Mouse (Mus musculus) spleen, postnatal 10 days (tissue): Measurements from ENCODE around the gene Rpl14.

Experiments
- DNase-seq, 2 experiments: peaks; one replicate each; pipeline ENCODE4 v3.0.0; 2021 to 2022; ENCODE audit warnings: low spot score in 2 of 2

The Rpl14 gene

DNA sequence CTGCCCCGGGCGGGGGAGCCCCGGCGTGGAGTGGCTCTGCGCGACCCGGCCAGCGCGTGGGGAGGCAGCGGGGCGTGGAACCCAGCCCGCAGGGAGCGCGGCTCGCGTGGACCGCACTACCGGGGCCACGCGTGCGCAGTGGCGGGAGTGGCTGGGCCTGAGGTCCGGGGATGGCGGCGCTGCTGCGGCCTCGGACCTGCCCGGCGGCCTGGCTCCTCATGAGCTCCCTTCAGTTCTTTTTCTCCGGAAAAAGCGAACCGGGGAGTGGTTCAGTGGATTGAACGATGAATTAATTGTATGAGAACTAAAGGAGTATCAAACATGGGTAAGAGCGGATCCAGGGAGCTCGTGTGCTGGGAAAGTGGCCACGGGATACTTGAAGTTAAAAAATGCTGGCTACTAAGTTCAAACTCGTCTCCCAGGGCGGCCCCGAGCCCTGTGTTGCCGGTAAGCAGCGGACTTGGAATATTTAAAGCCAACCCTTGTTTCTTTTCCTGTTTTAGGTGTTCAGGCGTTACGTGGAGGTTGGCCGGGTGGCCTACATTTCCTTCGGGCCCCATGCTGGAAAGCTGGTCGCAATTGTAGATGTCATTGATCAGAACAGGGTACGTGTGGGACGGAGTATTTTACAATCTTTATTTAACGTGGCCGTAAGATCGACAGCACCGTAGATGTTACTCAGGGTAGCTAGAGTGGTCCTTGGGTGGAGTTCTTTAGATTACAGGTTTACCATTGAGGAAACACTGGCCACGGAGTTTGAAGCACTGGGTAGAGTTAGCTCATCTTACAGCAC is 545 bp downstream of the Rpl14 start:
- DNase-seq = no peak

DNA sequence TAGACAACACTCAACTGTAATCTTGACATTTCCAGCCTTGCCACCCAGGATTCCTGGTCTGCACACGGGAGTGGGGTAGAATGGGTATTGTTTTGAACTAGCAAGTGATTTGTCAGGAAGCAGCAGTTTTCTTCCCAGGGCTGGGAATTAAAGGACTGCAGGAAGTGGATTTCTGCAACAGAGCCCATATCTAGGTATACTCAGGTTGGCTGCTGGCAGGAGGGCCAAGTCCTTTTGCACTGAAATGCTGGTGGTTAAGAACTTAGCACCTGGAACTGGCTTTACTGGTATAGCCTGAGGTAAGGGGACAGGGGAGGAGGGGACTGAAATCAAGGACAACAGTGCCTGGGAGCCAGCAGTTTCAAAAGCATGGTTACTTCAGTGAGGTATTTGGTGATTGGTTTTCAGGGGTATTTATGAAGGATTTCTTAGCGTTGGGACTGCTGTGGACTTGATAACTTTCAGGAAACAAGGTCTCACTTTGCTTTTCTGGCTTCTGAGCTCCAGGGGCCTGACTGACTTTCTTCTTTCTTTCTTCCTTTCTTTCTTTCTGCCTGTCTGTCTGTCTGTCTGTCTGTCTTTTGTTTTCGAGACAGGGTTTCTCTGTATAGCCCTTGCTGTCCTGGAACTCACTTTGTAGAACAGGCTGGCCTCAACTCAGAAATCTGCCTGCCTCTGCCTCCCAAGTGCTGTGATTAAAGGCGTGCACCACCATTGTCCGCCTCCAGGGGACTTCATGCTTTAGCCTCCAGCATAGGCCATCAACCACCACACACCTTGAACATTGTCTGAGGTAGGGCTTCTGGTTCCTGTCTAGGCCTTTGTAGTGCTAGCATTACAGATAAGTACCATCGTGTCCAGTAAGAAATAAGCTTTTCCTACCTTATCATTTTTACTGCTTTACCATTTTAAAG is 4.8 kb downstream of the Rpl14 start:
- DNase-seq = no peak

DNA sequence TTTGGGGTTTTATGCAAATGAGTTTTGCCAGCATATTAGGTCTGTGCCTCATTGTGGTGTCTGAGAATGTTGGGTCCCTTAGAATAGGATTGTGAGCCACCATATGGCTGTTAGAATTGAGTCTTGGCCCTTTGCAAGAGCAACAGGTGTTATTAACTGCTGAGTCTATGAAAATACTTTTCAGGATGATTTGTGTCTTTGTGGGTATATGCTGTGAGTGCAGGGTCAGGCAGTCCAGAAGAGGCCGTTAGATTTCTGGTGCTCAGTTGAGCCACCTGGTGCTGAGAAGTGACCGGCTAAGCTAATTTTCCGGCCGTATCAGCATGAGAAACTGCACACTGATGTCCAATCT is 5.4 kb downstream of the Rpl14 start:
- no peak for DNase-seq

DNA sequence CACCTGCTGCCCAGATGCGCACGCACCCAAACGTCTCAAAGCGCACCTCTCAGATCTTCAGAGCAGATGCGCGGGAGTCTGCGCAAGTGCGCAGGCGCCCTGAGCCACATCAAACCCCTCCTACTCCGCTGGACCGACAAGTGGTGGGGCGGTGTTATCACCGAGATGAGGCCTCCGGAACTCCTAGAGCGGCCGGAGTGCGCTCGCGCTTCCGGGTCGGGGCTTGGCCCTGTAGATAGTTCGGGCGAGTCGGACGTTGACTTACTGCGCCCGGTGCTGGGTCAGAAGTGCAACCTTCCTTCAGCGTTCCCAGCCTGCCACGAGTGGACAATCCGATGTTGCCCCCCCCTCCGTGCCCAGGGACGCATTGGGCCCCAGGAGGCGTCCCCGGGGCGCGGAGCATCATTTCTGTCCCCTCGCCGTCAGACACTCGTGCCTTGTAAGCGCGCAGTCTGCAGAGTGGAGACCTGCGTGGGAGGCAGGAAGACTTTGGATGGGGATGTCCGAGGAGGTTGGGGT is 5.9 kb downstream of the Rpl14 start:
- peak; percentile 70 to 91 for DNase-seq

DNA sequence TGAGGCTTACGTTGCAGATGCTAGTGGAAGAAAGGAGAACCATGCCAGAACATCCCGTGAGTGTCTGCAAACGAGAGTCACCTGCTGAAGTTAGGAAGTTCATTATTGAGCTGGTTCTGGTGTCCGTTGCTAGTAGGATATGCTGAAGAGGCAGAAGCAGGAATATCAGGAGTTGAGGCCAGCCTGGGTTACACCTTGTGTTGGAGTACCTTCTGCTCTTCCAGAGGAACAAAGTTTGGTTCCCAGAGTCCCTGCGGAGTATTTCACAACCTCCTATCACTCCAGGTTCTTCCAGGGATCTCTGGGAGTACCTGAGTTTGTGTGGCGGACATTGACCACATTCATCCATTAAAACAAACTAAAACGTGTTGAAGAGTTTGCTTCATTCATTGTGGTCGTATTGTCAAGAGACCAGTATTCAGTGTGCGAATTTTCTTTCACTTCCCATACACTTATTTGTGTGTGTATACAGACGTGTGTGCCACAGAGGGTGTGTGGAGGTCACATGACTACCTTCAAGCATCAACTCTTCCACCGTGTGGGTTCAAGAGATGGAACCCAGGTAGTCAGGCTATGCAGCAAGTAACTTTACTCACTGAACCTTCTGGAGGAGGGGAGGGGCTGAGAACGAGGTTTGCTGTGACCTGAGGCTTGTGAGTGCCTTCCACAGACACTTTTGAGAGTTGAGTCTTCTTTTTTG is 6.6 kb downstream of the Rpl14 start:
- no peak for DNase-seq

DNA sequence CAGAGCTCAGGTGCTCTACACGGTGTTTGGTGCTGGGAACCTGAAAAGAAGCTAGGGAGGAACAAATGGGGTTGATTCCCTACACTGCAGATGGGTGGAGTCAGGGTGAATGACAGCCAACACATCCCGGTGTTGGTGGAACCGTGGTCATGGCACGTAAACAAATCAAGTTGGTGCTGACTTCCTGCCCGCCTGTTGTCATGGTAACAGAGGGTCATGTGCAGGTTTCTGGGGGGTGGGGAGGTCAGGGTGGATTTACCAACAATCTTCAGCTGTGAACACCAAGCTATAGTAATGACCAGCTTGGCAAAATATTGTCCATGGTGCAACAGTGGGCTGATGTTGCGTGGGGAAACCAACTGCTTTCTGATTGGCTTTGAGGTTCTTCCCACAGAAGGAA is 7.5 kb downstream of the Rpl14 start:
- DNase-seq = no peak

DNA sequence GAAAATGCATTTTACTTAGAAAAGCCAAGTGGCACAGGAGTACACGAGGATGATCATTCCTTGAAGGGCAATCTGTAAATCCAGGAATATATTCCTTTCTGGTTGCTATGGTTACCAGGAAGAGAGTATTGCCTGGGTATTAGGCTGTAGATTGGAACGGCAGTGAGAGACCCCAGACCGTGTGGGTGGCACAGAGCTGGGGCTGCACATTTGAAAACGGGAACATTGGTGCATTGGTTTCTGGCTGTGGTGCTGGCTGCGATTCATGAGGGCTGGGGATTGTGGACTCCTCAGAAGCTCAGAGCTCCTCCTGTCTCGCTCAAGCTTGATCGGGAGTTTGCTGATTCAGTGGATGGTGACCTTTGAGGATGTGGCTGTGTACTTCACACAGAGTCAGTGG is 8.6 kb downstream of the Rpl14 start:
- DNase-seq = no peak

DNA sequence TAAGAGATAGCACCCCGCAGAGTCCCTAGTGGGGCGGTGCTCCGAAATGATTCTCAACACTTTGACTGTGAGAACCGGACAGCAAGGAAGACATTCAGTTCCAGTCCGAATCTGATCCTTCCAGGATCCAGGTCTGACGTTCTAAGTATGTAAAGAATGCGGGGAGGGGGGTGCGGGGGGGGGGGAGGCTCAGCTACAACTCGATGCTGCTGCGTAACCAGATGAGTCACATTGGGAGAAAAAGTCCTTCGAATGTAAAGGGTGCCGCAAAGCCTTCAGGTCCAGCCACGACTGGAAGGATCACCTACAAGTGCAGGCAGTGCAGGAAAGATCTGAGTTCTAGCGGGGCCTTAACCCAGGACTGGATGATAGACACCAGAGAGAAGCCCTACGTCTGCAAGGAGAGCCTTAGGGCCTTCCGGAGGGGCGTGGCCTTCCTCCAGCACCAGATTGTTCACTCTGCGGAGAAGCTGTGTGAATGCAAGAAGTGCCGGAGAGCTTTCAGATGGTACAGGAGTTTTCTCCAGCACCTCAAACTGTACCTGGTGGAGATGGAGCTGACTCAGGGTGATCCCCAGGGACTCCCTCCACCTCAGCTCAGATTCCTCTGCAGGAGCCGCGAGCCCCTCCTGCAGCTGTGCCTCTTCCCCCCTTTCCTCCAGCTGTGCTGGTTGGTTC is 10.8 kb downstream of the Rpl14 start:
- peak in 1 of 2 experiments; percentile 72 for DNase-seq

DNA sequence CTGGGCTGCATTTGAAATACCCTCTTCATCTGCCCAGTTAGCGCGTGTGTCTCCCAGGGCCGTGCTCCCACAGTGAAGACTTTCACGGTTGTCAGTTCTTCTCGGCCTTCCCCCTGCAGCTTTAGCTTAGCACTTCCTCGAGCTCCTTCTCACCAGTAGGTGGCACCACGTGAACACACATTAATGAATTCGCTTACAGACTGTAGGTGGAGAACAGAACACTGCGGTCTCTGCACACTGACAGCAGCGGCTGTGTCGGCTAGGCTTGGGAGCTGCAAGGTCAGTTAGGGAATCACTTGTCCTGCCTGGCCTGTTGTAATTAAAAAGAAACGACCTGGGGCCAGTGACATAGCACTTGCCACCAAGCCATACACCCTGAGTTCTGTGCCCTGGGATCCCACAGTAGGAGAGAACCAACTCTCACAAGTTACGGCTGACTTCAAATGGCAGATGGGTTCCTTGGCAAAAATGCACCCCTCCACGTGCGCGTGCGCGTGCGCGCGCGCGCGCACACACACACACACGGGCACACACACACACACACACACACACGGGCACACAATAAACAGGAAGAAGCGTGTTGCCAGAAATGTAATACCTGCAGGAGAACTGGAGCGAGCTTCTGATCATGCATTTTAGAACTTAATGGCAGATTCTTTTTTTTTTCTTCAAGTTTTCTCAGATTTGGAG is 11.5 kb downstream of the Rpl14 start:
- peak; percentile 73 to 90 for DNase-seq

DNA sequence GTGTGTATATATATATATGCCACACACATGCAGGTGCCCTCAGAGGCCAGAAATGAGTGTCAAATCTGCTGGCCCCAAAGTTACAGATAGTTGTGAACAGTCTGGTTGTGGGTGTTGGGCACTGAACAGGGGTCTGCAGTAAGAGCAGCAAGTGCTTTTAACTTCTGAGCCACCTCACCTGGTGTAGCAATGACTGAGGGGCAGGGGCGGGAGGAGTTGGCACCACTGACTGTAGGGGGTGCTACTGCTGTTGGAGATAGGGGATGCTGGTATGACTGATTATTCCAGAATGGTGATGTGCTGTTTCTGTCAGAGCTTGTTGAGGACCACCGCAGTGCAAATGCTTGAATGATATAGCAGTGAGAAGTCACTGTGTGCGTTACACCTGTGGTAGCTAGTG is 12.1 kb downstream of the Rpl14 start:
- no peak for DNase-seq

DNA sequence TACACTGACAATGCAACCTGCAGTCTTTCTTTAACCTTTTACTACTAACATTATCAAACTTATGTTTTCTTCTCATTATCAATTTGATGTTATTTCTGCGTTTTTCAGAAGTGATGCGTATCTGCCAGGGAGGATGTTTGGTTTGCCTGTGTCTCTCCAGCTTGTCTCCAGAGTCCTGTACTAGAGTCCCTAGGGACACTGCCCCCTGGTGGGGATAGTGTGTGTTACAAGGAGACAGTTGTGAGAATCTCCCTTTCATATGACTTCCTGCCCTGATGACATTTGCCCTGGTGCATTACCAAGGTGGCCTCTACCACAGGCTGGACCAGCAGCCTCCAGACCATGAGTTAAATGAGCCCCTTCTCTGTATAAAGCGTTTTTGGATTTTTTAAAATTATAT is 15.3 kb downstream of the Rpl14 start:
- DNase-seq = peak; percentile 69 to 87

DNA sequence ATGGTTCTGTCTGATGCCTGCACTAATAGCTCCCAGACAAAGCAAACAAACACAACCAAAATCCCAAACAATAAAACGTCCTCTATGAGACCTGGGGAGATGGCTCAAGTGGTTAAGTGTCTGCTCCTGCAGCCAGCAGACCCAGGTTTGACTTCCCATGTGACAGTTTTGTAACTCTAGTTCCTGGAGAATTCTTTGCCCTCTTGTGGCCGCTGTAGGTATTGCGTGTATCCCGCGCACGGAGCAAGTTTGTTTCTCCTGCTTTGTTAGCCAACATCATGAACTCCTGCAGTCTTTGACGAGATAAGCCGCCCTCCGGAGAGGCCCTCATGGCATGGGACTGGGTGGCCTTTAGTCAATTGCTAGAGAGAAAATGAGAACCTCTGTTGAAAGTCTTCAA is 20.2 kb downstream of the Rpl14 start:
- peak; percentile 69 to 83 for DNase-seq

DNA sequence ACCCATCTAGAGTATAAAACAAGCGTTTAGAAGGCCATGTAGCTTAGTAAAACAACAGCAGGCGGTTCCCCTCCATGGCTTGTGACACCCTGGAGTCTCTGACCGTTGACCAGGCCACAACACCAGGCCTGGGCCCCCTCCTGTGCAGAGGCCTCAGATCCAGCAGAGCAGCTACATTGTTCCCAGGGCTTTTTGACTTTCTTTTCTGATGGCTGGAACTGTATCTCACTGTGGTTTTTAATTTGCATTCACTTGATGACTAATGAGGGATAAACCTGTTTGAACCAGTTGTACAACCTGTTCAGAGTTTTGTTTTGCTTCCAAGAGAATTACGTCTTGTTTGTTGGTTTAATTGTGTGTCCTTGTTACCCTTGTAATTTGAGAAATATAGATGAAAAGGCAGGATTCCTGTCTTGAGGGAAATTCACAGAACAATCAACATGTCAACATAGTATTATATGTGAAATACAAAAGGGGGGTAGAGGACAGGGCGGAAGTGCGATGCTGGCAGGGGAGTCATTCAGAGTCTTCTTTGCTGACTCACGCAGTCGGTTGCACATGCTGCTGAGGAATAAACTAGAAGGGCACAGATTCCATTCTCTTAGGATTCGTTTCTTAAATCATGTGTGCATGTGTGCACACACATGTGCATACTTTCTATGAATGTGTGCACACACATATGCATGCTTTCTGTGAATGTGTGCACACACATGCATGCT is 22.3 kb downstream of the Rpl14 start:
- no peak for DNase-seq

DNA sequence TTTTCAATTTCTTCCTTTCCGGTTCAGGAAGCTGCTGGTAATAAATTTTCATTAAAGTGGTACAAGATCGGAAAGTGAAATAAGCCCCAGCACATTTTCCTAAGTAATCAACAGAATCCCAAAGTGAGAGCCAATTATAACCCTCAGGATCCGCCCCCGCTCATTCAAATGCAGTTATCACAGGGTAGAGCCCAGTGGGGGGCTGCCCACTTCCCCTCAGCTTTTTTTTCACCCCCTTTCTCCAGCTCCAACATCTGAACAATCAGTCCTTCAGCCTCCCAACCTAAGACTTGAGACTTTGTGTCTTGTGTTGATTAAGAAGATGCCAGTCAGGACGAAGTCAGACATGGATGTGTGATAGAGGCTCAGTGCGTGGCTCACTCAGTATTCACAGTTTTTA is 23.6 kb downstream of the Rpl14 start:
- no peak for DNase-seq

DNA sequence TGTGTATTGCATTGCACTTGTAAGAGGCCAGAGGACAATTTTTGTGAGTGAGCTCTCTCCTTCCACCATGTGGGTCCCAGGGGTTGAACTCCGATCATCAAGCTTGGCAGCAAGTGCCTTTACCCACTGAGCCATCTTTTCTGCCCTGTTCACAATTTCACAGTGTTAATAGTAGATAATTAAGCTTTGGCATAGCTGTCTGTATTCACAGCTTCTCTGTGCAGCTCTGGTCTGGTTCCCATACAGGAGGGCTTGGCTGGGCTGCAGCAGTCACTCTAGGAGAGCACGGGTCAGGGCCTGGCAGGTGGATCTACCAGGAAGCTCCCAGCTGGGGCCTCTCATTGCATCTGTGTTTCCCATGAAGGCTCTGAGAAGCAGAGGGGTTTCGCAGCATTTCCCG is 24.1 kb downstream of the Rpl14 start:
- no peak for DNase-seq

DNA sequence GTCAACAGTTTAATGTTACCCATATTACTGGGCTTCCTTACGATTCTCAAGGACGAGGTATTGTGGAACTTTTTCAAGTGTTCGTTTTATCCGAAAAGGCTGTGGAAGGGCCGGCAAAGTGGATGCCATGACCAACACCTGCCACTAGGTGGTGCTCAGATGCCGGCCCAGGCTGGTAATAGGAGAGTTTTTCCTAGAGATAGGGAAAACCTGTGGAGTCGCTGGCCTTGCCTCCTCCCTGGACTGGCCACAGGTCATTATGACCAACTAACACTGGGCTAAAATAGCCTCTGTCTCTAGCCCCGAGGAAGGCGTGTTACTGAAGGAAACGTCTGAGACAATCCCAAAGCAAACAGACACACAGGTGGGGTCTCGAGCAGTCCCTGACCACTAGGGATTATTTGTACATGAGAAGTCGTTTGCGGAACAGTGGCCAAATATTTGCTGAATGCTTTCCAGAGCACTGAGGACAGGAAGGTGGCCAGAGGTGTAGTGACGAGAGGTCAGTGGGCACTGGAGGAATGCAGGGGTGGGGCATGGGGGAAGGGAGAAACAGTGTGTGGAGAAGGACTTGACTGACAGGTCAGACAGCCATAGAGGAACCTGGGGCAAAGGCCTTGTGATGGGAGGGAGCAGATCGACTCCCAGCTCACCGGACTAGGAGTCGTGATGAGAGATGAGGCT is 30.4 kb downstream of the Rpl14 start:
- DNase-seq = peak; percentile 41 to 65

DNA sequence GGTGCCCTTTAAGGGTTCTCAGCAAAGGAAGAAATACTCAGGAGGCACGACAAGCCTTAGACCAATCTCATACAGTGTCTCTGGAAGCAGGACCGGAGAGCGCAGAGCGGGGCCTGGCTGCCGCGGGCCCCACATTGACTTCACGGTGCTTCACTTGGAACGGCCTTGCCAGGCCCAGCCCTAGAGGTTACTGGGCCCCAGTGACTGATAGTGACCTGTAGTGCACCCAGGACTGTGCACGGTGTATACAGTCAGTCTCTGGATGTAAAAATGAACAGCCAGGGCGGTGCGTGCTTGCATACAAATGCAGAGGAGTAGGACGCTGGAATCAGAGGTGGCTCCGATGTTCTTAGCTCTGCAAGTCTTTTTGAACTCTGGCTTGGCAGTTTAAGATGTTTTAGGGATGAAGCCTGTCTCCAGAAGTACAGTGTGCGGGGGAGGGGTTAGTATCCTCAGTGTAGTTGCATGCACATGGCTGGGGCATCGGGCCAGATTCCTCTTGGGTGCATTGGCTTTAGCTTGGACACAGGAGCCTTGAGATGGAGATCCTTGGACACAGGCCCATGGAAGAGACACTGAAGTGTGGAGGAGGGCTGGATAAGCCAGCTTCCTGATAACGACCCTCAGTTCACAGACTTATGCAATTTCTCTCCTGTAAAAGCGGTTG is 31.1 kb downstream of the Rpl14 start:
- no peak for DNase-seq

DNA sequence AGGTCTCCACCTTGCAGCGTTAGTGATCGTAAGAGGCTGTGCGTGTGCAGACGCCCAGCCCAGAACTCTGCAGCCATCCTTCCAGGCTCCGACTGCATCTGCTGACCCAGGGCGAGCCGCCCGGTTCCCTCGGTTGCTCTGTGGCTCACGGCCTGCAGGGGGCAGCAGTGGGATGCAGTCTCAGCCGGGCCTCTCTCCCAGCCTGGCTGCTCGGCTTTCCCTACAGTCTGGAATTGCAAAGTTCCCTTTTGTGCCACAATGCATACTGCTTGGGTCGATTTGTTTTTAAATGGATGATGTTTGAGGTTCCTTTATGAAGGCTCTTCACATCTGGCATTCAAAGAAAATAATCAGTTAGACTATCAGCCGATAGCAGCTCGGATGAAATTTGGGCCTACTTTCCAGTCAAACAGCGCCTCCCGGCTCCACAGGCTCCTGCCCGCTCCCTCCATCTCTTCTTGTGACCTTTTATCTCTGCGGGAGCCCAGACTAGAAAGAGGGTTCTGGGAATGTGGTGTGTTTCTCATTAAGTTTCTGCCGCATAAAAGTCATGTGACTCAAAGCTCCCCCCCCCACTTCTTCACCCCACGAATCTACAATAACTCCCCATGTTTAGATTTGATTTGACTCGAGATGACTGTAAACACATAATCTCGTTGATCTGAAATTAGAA is 31.7 kb downstream of the Rpl14 start:
- DNase-seq = peak; percentile 64 to 78

DNA sequence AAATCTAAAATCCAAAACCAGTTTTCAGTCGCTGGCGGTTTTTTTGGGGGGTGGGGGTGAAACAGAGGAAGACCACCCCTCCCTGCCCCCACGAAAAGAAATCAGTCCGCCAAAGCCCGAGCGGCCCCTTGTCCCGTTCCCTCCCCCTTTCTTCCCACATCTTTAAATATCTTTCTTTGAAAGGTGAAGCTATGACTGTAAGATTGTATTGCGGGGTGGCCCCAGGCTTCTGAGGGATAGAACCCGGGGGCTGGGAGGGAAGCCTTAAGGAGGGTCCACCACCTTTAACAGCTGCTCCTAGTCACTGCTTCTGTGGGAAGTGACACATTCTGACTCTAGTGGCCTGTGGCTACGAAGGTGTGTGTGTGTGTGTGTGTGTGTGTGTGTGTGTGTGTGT is 32.3 kb downstream of the Rpl14 start:
- DNase-seq = no peak
